Mouse (Mus musculus): ENCODE measurements around the gene Ogdhl. TPM values are rescaled to one million over a fixed set of nuclear protein-coding genes. Genes with fewer than 3 reads are reported as not detected.

Gene Ogdhl
- polyA plus RNA-seq (2015; fragmentation: Nextera tagmentation; extraction: Ambion mirVana), result 8.9 and 10.4 TPM in 2 replicates

DNA sequence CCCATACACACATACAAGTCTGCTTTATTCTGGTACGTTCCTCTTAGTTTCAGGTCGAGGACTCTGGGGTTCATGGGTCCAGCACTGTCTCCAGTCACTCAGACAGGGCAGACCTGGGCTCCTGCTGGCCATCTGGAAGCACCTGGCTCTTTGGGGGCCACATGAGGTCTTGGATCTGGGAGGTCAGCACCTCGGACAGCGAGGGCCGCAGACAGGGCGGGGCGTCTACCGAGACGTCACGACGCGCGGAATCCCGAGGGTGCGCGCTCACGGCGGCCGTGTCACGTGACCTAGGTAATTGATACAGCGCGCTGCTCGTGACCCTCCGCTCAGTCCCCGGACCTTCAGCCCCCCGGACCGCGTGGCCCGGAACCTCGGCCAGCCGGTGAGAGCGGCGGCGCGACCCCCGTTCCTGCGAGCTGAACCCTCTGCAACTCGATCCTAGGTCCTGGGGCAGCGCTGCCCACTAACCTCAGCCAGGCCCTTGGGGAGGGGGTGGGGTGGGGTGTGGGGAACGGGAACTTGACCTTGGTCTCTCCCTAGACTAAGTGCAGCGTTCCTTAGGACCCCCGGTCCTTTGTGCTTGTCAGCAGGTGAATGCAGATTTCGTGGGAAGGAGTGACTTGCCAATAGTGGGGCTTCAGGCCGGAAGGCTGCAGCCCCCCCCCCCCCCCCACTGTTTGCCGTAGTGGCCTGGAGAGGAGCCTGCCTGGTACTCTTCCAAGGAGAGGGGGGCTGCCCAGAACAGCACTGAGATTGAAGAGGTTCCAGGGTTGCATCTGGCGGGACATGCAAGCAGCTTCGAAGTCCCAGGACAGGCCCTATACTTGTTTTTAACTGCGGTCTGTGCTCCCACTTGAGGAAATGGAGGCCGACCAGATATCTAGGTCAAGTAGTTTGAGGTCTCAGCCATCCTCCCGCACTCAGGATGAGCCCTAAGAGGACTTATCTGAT, at the start of gene Ogdhl:
TSS of gene Ogdhl (plus strand) at position 288 of the 954 bp plus-strand sequence.
- Histone ChIP-seq H3K27ac (ENCODE audit: low read length) (no peak within 1 kb of the TSS), H3K4me1 (ENCODE audit: control insufficient read depth, insufficient read depth, low read length) (peaks cover 5% of the 10 kb centered on the region; the same call in 1 of the 2 replicates), H3K9ac (ENCODE audit: low read length) (peak within 1 kb of the TSS; percentile 72), H3K36me3 (ENCODE audit: control insufficient read depth, insufficient read depth, low read length) (no peaks in the 10 kb centered on the region), H3K27me3 (ENCODE audit: control insufficient read depth, insufficient read depth, low read length) (no peaks in the 10 kb centered on the region), H3K4me2 (ENCODE audit: low read depth, low read length) (peak within 1 kb of the TSS; percentile 78), H3K4me3 (replicated peaks; ENCODE audit: low read length) (peak within 1 kb of the TSS; percentile 70), H3K9me3 (replicated peaks; ENCODE audit: control insufficient read depth, low read length) (no peaks in the 10 kb centered on the region)
- 1% methylated on average over 50 of the region's 50 CpGs for WGBS
- peak; percentile 86 for ATAC-seq (ENCODE audit: insufficient read depth, low FRiP score)

DNA sequence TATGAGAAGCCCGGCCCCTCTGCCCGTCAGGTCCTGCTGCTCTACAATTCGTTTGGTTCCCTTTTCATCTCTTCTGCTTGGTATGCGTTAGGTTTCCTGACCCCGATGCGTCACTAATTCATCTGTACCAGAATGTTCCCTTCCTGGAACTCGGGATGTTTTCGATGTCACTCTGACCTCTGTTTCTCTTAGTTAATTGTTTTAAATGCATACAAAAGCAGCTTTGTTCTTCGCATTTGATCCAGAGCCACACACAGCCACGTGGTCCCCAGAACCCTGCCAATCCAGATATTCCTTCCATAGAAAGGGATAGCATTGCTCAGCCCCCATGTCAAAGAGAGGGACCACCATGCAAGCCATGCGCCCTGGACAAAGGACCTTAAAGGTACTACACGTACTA, 20.2 kb upstream of the Ogdhl start:
- no peaks in the 10 kb centered on the region for H3K4me1 ChIP-seq (ENCODE audit: control insufficient read depth, insufficient read depth, low read length)
- no peak overlapping the region for H3K27ac ChIP-seq (ENCODE audit: low read length)
- no peak overlapping the region for H3K9ac ChIP-seq (ENCODE audit: low read length)
- no peak overlapping the region for H3K4me3 ChIP-seq (replicated peaks; ENCODE audit: low read length)
- 0 out of 2 replicates have a peak, but pooled peaks cover 3% of the 10 kb centered on the region for H3K36me3 ChIP-seq (ENCODE audit: control insufficient read depth, insufficient read depth, low read length)
- no peak for ATAC-seq (ENCODE audit: insufficient read depth, low FRiP score)
- 74% methylated on average over 12 of the region's 12 CpGs for WGBS
- no peaks in the 10 kb centered on the region for H3K9me3 ChIP-seq (replicated peaks; ENCODE audit: control insufficient read depth, low read length)
- no peak overlapping the region for H3K4me2 ChIP-seq (ENCODE audit: low read depth, low read length)
- no peaks in the 10 kb centered on the region for H3K27me3 ChIP-seq (ENCODE audit: control insufficient read depth, insufficient read depth, low read length)

DNA sequence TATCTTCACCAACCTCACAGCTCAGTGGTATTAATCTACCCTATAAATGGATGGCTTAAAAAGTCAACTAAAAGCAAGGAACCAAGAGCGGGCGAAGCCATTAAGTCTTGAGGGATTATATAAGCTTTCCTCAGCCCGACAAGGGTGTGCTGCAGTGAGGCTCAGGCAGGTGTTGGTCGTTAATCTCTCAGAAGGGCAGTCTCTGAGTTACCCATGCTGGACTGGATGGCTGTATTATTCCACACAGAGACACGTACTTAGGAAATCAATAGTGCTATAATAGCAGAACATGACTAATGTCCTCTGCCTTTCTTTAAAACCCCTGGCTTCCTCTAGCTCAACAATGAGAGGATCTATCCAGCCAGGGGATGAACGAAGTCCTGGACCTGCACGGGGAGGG, 19.4 kb upstream of the Ogdhl start:
- Histone ChIP-seq H3K4me2 (ENCODE audit: low read depth, low read length) (no peak overlapping the region), H3K9ac (ENCODE audit: low read length) (no peak overlapping the region), H3K4me3 (replicated peaks; ENCODE audit: low read length) (no peak overlapping the region), H3K4me1 (ENCODE audit: control insufficient read depth, insufficient read depth, low read length) (no peaks in the 10 kb centered on the region), H3K27ac (ENCODE audit: low read length) (no peak overlapping the region), H3K9me3 (replicated peaks; ENCODE audit: control insufficient read depth, low read length) (no peaks in the 10 kb centered on the region), H3K27me3 (ENCODE audit: control insufficient read depth, insufficient read depth, low read length) (no peaks in the 10 kb centered on the region), H3K36me3 (ENCODE audit: control insufficient read depth, insufficient read depth, low read length) (0 out of 2 replicates have a peak, but pooled peaks cover 3% of the 10 kb centered on the region)
- ATAC-seq (ENCODE audit: insufficient read depth, low FRiP score), result no peak
- 53% methylated on average over 7 of the region's 7 CpGs for WGBS

DNA sequence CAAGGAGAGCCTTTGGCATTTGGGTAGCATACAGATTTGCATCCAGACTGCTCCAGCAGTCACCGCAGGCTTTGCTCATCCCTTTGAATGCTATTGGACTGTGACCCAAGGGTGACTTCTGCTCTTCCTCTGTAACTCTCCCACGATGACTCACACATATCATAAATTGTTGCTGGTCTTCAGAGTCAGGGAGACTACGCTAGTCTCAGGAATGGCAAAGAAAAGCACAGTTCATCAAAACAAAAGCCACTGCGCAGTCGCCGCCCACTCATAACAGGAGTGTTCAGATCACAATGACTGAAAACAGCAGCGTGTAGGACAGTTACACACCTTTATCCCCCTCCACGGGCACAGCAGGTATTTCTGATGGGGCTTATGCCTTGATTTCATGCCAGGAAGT, 16.9 kb upstream of the Ogdhl start:
- ATAC-seq (ENCODE audit: insufficient read depth, low FRiP score), result no peak
- H3K4me1 ChIP-seq (ENCODE audit: control insufficient read depth, insufficient read depth, low read length), result no peaks in the 10 kb centered on the region
- 80% methylated on average over 8 of the region's 8 CpGs for WGBS

DNA sequence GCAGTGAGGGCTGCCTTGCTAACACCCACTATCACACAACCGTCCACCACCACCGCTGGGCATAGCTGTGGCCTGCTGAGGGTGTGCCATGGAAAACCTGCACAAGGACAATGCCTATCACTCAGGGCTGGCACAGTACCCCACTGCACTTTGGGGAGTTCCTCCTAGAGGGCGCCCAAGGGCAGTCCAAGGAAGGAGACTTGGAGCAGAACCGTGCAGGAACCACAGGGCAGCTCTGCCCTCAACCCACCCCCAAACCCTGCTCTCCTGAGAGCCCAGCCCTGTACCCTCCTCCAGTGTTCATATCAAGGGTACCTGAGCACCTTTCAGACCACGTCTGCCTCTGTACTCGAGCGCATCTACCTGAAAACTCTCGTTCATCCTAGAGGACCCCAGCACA, 11.9 kb upstream of the Ogdhl start:
- no peaks in the 10 kb centered on the region for H3K36me3 ChIP-seq (ENCODE audit: control insufficient read depth, insufficient read depth, low read length)
- no peaks in the 10 kb centered on the region for H3K9me3 ChIP-seq (replicated peaks; ENCODE audit: control insufficient read depth, low read length)
- no peak for ATAC-seq (ENCODE audit: insufficient read depth, low FRiP score)
- H3K27me3 ChIP-seq (ENCODE audit: control insufficient read depth, insufficient read depth, low read length), result no peaks in the 10 kb centered on the region
- no peak overlapping the region for H3K9ac ChIP-seq (ENCODE audit: low read length)
- no peak overlapping the region for H3K4me2 ChIP-seq (ENCODE audit: low read depth, low read length)
- H3K27ac ChIP-seq (ENCODE audit: low read length), result no peak overlapping the region
- H3K4me3 ChIP-seq (replicated peaks; ENCODE audit: low read length), result no peak overlapping the region
- 42% methylated on average over 8 of the region's 8 CpGs for WGBS
- no peaks in the 10 kb centered on the region for H3K4me1 ChIP-seq (ENCODE audit: control insufficient read depth, insufficient read depth, low read length)

More for the DNA sequence above, 16.9 kb upstream of the Ogdhl start:
- Histone ChIP-seq H3K36me3 (ENCODE audit: control insufficient read depth, insufficient read depth, low read length) (no peaks in the 10 kb centered on the region), H3K4me2 (ENCODE audit: low read depth, low read length) (no peak overlapping the region), H3K9ac (ENCODE audit: low read length) (no peak overlapping the region), H3K9me3 (replicated peaks; ENCODE audit: control insufficient read depth, low read length) (no peaks in the 10 kb centered on the region), H3K27ac (ENCODE audit: low read length) (no peak overlapping the region), H3K27me3 (ENCODE audit: control insufficient read depth, insufficient read depth, low read length) (no peaks in the 10 kb centered on the region), H3K4me3 (replicated peaks; ENCODE audit: low read length) (no peak overlapping the region)

DNA sequence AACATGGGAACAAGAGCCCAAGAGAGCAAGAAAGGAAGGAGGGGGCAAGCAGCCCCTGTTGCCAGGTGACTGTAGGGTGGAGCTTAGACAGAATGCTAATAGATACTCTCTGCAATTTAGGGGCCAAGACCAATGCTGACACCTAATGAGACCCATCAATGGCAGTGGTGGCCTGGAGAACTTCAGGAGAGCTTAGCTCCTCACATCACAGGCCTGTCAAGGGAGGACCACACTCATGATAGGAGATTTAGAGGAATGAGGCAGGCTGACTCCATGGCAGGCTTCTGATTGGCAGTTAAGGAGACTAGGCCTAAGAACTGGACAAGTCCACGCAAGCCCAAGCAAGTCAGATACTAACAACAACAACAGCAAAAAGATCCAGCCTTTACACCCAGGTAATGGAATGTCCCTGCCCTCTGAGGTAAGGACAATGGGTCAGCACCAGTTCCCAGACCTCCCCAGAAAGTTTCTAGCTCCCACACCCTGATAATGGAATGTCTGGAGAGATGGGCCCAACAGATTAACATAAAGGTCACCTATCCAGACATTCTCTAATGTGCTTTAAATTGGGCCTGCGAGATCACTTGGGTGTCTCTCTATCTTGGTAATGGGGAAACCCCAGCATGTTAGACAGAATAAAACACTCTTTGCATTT, 10.3 kb upstream of the Ogdhl start:
- Histone ChIP-seq H3K4me2 (ENCODE audit: low read depth, low read length) (no peak overlapping the region), H3K27me3 (ENCODE audit: control insufficient read depth, insufficient read depth, low read length) (no peaks in the 10 kb centered on the region), H3K4me3 (replicated peaks; ENCODE audit: low read length) (no peak overlapping the region), H3K36me3 (ENCODE audit: control insufficient read depth, insufficient read depth, low read length) (no peaks in the 10 kb centered on the region), H3K9ac (ENCODE audit: low read length) (no peak overlapping the region), H3K4me1 (ENCODE audit: control insufficient read depth, insufficient read depth, low read length) (no peaks in the 10 kb centered on the region), H3K9me3 (replicated peaks; ENCODE audit: control insufficient read depth, low read length) (no peaks in the 10 kb centered on the region), H3K27ac (ENCODE audit: low read length) (no peak overlapping the region)
- no peak for ATAC-seq (ENCODE audit: insufficient read depth, low FRiP score)
- 92% methylated on average over 2 of the region's 2 CpGs for WGBS

DNA sequence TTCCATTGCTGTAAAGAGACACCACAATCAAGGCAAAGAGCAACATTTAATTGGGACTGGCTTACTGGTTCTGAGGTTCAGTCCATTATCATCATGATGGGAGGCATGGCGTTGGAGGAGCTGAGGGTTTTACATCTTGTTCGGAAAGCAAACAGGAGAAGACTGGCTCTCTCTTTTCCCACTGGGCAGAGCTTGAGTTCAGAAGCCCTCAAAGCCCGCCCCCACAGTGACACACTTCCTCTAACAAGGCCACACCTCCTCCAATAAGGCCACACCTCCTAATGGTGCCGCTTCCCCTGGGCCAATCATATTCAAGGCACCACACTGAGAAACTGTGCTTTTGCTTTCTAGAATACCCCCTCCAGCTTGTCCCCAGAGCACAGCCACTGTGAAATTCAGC, 4.0 kb upstream of the Ogdhl start:
- no peaks in the 10 kb centered on the region for H3K27me3 ChIP-seq (ENCODE audit: control insufficient read depth, insufficient read depth, low read length)
- H3K4me2 ChIP-seq (ENCODE audit: low read depth, low read length), result no peak overlapping the region
- WGBS, result 17% methylated on average over 4 of the region's 4 CpGs
- H3K36me3 ChIP-seq (ENCODE audit: control insufficient read depth, insufficient read depth, low read length), result no peaks in the 10 kb centered on the region
- H3K4me3 ChIP-seq (replicated peaks; ENCODE audit: low read length), result no peak overlapping the region
- ATAC-seq (ENCODE audit: insufficient read depth, low FRiP score), result no peak
- H3K4me1 ChIP-seq (ENCODE audit: control insufficient read depth, insufficient read depth, low read length), result peaks cover 5% of the 10 kb centered on the region; the same call in 1 of the 2 replicates
- no peak overlapping the region for H3K27ac ChIP-seq (ENCODE audit: low read length)
- H3K9me3 ChIP-seq (replicated peaks; ENCODE audit: control insufficient read depth, low read length), result no peaks in the 10 kb centered on the region
- no peak overlapping the region for H3K9ac ChIP-seq (ENCODE audit: low read length)

DNA sequence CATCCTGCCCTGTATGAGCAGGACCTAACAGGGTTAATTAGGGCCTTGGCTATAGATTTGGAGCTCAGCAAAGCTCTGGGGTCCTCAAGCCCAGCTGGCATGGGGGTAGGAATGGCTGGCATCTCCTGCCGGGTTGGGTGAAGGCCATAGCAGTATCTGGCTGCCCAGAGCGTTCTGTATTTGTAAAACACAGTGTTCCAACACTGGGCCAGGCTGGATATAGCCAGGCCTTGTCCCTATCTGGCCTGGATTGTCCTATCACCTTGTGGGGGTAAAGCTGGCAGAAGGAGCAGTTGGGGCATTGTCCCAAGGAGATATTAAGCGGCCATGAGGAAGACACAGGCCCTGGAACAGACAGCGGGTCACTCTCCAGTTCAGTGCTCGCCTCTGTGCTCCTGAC, 1.4 kb downstream of the Ogdhl start:
- Histone ChIP-seq H3K9ac (ENCODE audit: low read length) (no peak overlapping the region), H3K36me3 (ENCODE audit: control insufficient read depth, insufficient read depth, low read length) (no peaks in the 10 kb centered on the region), H3K4me2 (ENCODE audit: low read depth, low read length) (no peak overlapping the region), H3K27me3 (ENCODE audit: control insufficient read depth, insufficient read depth, low read length) (no peaks in the 10 kb centered on the region), H3K4me3 (replicated peaks; ENCODE audit: low read length) (no peak overlapping the region), H3K9me3 (replicated peaks; ENCODE audit: control insufficient read depth, low read length) (no peaks in the 10 kb centered on the region), H3K27ac (ENCODE audit: low read length) (no peak overlapping the region), H3K4me1 (ENCODE audit: control insufficient read depth, insufficient read depth, low read length) (peaks cover 5% of the 10 kb centered on the region; the same call in 1 of the 2 replicates)
- no peak for ATAC-seq (ENCODE audit: insufficient read depth, low FRiP score)
- WGBS, result 86% methylated on average over 5 of the region's 5 CpGs

DNA sequence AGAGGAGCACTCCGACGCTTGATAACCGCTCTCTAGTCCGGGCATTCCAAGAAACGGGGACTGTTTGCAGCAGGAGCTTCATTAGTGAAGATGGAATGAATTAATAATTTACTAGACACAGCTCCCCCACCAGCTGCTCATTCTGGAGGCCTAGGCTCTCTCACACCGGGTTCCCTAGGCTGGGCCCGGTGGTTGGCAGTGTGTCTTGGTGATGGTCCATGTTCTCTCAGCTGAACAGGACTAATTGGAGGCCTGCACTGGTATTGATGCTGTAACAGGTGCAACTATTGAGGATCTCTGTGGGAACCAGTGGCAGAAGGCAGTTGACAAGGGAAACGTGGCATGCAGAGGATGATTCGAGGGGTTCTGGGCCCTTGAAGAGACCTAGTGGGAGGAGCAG, 5.5 kb downstream of the Ogdhl start:
- Histone ChIP-seq H3K4me3 (replicated peaks; ENCODE audit: low read length) (no peak overlapping the region), H3K27me3 (ENCODE audit: control insufficient read depth, insufficient read depth, low read length) (no peaks in the 10 kb centered on the region), H3K4me2 (ENCODE audit: low read depth, low read length) (no peak overlapping the region), H3K9me3 (replicated peaks; ENCODE audit: control insufficient read depth, low read length) (no peaks in the 10 kb centered on the region), H3K4me1 (ENCODE audit: control insufficient read depth, insufficient read depth, low read length) (peaks cover 2% of the 10 kb centered on the region; the same call in 1 of the 2 replicates), H3K36me3 (ENCODE audit: control insufficient read depth, insufficient read depth, low read length) (no peaks in the 10 kb centered on the region), H3K27ac (ENCODE audit: low read length) (no peak overlapping the region), H3K9ac (ENCODE audit: low read length) (no peak overlapping the region)
- 77% methylated on average over 9 of the region's 9 CpGs for WGBS
- no peak for ATAC-seq (ENCODE audit: insufficient read depth, low FRiP score)

Measured in stomach, embryonic 16.5 days (tissue).